In the genomic region with DNA sequence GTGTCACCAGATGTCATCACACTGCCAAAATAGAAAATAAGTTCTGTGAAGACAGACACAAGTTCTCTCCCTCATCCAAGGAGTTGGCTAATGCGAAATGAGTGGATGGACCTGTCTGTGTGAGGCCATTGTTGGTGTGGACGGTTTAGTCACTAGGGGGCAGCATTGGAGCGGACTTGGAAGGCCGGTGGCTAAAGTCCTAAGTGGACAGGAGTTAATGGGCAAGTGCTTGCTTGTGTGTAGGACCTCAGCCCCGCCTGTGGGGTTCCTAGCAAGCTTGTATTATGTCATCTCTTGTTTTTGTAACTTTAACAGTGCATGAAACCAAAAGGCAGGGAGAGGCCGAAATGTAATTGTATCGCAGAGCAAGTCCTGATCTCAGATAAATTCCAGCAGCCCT, we compare ENCODE assay signal across 9 mouse cellular contexts. TPM values are rescaled to one million over a fixed set of nuclear protein-coding genes. Genes with fewer than 3 reads are reported as not detected.
A peak's percentile ranks its signal among the peaks of the same experiment; 100 is the strongest.
DNase-seq lines count a peak whose midpoint lies in the region; ATAC-seq lines count a peak whose summit lies in the region.
"Had no signal": no experiment of that assay in that cellular context is flagged by ENCODE, and none has a peak within 500 bp of the region (broad histone marks: within the 10 kb centered on the region; RNA-seq: fewer than 3 reads in every experiment).

No protein-coding gene starts in this region.

- peak; percentile 84 for DNase-seq in Muller cell, postnatal 12 days (ENCODE audit: inconsistent ontology term)
- DNase-seq in cerebellum, adult 9-10 months, result peak; percentile 94
- peak; percentile 48 to 76 for DNase-seq in frontal cortex, postnatal 10 days (ENCODE audit: low spot score in 2 of 2)
- peak; percentile 73 to 87 for DNase-seq in layer of hippocampus, postnatal 14 days (ENCODE audit: low spot score in 2 of 2)
- peak; percentile 89 to 91 for DNase-seq in lung, postnatal 4 days
- peak; percentile 81 to 89 for DNase-seq in right cerebral cortex, postnatal 10 days (ENCODE audit: low spot score in 2 of 2)
- DNase-seq in urinary bladder, postnatal 4 days (ENCODE audit: low spot score in 2 of 2), result peak; percentile 83 to 93

- no peak overlapping the region for H3K27ac ChIP-seq in hindbrain, embryonic 13.5 days

- WGBS in hindbrain, embryonic 13.5 days, result 25% methylated on average over 7 of the region's 7 CpGs

- H3K4me2 ChIP-seq in hindbrain, embryonic 13.5 days, result no peak overlapping the region

- H3K4me3 ChIP-seq in hindbrain, embryonic 13.5 days, result no peak overlapping the region
- H3K4me3 ChIP-seq: megakaryocyte, embryonic 14.5 days had no signal

- no peaks in the 10 kb centered on the region for H3K27me3 ChIP-seq in hindbrain, embryonic 13.5 days

- peak; percentile 72 for ATAC-seq in hindbrain, embryonic 13.5 days (ENCODE audit: low FRiP score)

- no peak overlapping the region for H3K9ac ChIP-seq in hindbrain, embryonic 13.5 days

- H3K36me3 ChIP-seq in hindbrain, embryonic 13.5 days, result peaks cover 5% of the 10 kb centered on the region; the same call in 1 of the 2 replicates

- H3K9me3 ChIP-seq in hindbrain, embryonic 13.5 days, result no peaks in the 10 kb centered on the region

- no peaks in the 10 kb centered on the region for H3K4me1 ChIP-seq in hindbrain, embryonic 13.5 days (replicated peaks)
- H3K4me1 ChIP-seq: megakaryocyte, embryonic 14.5 days had no signal

RNA-seq across cellular contexts. Expression of a gene that starts 45.6 kb away (rescaled TPM):
- 0.40 and 0.61 TPM in 2 replicates for polyA plus RNA-seq in hindbrain, embryonic 13.5 days (2015; fragmentation: Nextera tagmentation; extraction: Ambion mirVana)
- total RNA-seq in layer of hippocampus, postnatal 14 days (2021), result under 1 TPM; 0.19 to 0.28 TPM
